Mouse (Mus musculus) kidney, adult 10 weeks (tissue): ENCODE results near the gene Hhipl1. TPM values are rescaled to one million over a fixed set of nuclear protein-coding genes. Genes with fewer than 3 reads are reported as not detected.

Experiments
- polyA plus RNA-seq: library from polyadenylated mRNA; stranded (reverse); fragments of 350-450 nt; fragmentation: Illumina TruSeq; extraction: RNeasy Lipid Tissue Mini Kit (QIAGEN cat#74804); gene quantifications from one replicate; pipeline ENCODE4 v1.2.3, GENCODE M21; 2014; ENCODE audit warnings: low read depth, low replicate concordance

Hhipl1 gene
- not detected for polyA plus RNA-seq

DNA sequence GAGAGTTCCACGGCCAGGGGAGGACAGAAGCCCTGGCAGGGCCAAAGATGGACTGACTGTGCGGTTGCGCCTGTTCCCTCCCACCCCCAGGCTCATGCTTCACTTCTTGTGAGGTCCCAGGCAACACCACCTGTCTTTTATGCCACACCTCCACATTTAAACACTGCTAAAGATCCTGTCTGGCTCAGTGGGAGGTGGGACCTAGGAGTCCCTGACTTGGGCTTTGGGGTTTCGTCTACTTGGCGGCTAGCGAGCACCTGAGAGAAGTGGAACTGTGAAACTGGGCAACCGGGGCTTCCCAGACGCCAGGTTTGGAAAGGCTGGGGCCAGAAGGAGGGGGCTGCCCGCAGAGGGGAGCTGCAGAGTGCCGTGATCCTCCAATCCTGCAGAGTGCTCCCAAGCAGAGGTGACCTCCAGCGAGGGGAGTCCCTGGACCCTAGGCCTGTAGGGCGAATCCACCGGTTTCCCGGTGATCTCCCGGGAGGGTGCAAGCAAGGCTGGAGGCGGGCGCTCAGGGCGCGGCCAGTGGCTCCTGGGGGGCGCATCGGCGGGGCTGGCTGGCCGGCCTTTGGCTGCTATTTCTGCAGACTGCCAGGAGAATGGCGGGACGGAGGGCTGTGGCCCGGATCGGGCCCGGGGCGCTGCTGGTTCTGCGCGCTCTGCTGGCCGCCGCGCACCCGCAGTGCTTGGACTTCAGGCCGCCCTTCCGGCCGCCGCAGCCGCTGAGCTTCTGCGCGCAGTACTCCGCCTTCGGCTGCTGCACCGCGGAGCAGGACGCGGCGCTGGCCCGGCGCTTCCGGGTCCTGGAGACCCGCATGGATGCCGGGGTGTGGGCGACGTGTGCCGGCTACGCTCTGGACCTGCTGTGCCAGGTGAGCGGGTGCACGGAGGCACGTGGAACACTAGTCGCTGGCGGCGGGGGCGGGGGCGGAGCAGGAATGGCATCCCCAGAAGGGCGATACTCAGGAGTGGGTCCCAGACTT is at the start of gene Hhipl1:
Hhipl1 (plus strand) TSS at position 459 of the 983 bp plus-strand sequence.

DNA sequence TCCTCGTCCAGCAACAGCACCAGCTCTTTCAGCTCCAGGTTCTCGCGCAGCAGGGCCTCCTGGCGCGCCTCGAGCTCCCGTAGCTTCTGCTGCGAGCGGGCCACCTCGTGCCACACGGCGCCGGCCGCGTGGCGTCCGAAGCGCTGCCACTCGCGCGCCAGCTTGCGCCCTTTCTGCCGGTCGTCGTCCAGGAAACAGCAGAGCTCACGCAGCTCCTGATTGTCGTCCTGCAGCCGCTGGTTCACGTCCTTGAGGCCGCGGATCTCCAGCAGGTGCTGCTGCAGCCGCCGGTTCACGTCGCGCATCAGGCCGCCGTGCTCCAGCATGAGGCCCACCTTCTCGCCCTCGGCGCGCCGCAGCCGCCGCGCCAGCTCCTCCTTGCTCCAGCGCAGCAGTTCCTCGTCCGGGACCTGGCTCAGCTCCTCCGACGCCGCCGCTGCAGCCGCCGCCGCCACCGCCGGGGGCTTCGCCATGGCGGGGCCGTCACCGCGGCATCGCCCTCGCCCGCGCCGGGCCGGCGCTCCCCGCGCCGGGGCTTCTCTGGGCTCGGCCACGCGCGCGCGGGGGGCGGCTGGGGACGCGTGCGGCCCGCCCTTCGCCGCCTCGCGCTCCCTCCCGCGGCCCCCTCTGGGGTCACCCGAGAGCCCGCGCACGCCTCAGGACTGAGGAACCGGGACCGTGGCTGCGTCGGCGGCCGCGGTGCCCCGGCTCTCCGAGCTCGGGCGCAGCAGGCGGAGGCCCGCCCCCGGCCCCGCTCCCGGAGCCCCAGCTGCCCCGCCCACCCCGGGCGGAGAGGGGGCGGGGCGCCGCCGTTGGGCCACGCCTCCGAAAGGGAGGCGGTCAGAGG is 31.2 kb upstream of the Hhipl1 start, which contains the start of gene Ccdc85c:
Ccdc85c (minus strand) TSS at position 765 of the 847 bp plus-strand sequence.

DNA sequence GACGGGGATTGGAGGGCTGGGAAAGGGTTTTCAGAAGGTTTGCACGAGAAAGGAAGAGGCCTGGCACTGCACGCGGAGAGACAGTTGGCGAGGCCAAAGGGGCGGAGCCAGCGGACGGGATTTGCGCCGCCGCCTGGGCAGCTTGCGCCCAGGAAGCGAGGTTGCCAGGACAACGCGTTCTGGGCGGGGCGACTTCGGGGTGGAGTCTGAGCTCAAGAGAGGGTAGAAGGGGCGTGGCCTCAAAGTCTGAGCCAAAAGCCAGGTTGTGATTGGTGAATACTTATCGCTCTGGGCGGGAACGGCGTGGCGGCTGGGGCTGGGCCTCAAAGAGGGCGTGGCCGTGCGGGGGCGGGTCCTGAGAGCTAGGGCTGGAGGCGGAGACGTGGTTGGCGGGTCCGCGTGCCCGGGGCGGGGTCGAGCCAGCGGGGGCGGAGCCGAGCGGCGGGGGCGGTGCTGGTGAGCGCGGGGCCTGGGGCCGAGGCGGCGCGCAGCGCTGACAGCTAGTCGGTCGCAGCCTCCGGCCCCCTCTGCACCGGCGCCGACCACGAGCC is 27.9 kb downstream of the Hhipl1 start, which contains the start of gene Cyp46a1:
Cyp46a1 (plus strand) TSS at position 487 of the 551 bp plus-strand sequence.

DNA sequence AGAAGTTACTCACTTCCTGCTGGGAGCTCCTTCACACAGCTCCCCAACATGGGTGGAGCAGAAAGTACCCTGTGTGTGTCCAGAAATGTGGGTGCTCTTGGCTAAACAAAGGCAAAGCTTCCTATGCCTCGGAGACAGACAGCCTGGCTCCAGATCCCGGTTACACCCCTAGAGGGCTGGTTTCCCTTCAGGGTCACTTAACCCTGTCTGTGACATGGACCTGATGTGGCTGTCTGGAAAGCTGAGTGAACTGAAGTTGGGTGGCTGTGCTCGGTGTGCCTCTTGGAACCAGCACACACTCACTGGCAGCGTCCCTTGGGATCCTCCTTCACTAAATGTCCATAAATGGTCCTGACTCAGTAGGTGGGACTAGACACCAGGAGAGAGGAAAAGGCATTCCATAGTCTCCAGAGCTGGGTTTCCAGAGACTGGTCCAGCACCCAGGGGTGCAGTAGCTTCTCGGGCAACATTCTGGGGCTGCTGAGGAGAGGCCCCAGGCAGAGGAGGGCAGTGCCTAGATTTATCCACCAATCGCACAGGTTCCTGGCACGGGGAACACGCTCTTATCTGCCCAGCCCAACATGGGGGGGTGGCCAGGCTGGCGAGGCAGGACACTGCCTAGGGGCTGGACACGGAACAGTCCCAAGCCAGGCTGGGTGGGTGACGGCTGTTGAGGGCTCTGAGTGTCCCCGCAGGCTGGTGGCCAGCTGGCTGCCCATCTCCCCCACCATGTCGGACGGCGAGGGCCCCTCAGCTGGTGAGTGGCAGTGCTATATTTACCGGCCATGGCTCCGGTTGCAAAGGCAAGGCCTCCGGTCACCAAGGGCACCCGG is 64.7 kb downstream of the Hhipl1 start, which contains the start of gene Eml1:
Eml1 (plus strand) TSS at position 362 of the 833 bp plus-strand sequence.

Other genes starting within 250 kb of the Hhipl1 start
- gene Setd3, start 127.0 kb upstream of the Hhipl1 start, polyA plus RNA-seq, result 171 TPM
- 19.6 TPM for gene Ccnk, start 126.7 kb upstream of the Hhipl1 start, polyA plus RNA-seq
- 1.2 TPM for gene Ccdc85c, start 30.8 kb upstream of the Hhipl1 start, polyA plus RNA-seq
- gene Cyp46a1, start 28.1 kb downstream of the Hhipl1 start, polyA plus RNA-seq, result 0.44 TPM
- 9.4 TPM for gene Eml1, start 64.7 kb downstream of the Hhipl1 start, polyA plus RNA-seq
- 9.7 TPM for gene Evl, start 248.4 kb downstream of the Hhipl1 start, polyA plus RNA-seq